Mouse (Mus musculus): ENCODE measurements around the gene Prrx2. TPM values are rescaled to one million over a fixed set of nuclear protein-coding genes. Genes with fewer than 3 reads are reported as not detected.

The Prrx2 gene
- total and polyA plus RNA-seq, 2 experiments from 2014 or later: 4.4 to 5.1 TPM

- Histone ChIP-seq H3K9me3 (ENCODE audit: low read length) (no peaks in the 10 kb centered on the region), H3K4me1 (ENCODE audit: insufficient read depth, low read length) (peaks cover 5% of the 10 kb centered on the region; the same call in 1 of the 2 replicates), H3K27me3 (ENCODE audit: insufficient read depth, low read length) (peaks cover 9% of the 10 kb centered on the region), H3K4me2 (ENCODE audit: low read depth, low read length, poor library complexity, severe bottlenecking) (no peak overlapping the region), H3K27ac (ENCODE audit: low read depth, low read length) (no peak overlapping the region), H3K4me3 (ENCODE audit: low read depth, low read length) (no peak overlapping the region), H3K9ac (replicated peaks; ENCODE audit: low read length, poor library complexity, severe bottlenecking) (no peak overlapping the region), H3K36me3 (ENCODE audit: insufficient read depth, low read length) (no peaks in the 10 kb centered on the region)
- no peak for TF ChIP-seq CTCF (IDR thresholded peaks at IDR 0.05)
- 76% methylated on average over 6 of the region's 6 CpGs for WGBS
- ATAC-seq (ENCODE audit: low FRiP score) (no peak), DNase-seq (ENCODE audit: low spot score) (no peak)
Measured at GRCm38 (mm10) chr2:30850581-30850980, 15.8 kb downstream of the Prrx2 start.

GRCm38 (mm10) chr2:30852771-30853313 is 18.1 kb downstream of the Prrx2 start:
- Histone ChIP-seq H3K36me3 (ENCODE audit: insufficient read depth, low read length) (no peaks in the 10 kb centered on the region), H3K4me2 (ENCODE audit: low read depth, low read length, poor library complexity, severe bottlenecking) (no peak overlapping the region), H3K27me3 (ENCODE audit: insufficient read depth, low read length) (no peaks in the 10 kb centered on the region), H3K27ac (ENCODE audit: low read depth, low read length) (no peak overlapping the region), H3K4me3 (ENCODE audit: low read depth, low read length) (no peak overlapping the region), H3K9me3 (ENCODE audit: low read length) (no peaks in the 10 kb centered on the region), H3K9ac (replicated peaks; ENCODE audit: low read length, poor library complexity, severe bottlenecking) (no peak overlapping the region), H3K4me1 (ENCODE audit: insufficient read depth, low read length) (peaks cover 17% of the 10 kb centered on the region)
- 27% methylated on average over 20 of the region's 20 CpGs for WGBS
- ATAC-seq (ENCODE audit: low FRiP score) (no peak), DNase-seq (ENCODE audit: low spot score) (no peak)
- no peak for TF ChIP-seq CTCF (IDR thresholded peaks at IDR 0.05)

- H3K27ac ChIP-seq (ENCODE audit: low read depth, low read length): no peak overlapping the region
- no peaks in the 10 kb centered on the region for H3K9me3 ChIP-seq (ENCODE audit: low read length)
- H3K9ac ChIP-seq (replicated peaks; ENCODE audit: low read length, poor library complexity, severe bottlenecking): no peak overlapping the region
- H3K36me3 ChIP-seq (ENCODE audit: insufficient read depth, low read length): no peaks in the 10 kb centered on the region
- peaks cover 17% of the 10 kb centered on the region for H3K4me1 ChIP-seq (ENCODE audit: insufficient read depth, low read length)
- WGBS: 35% methylated on average over 6 of the region's 6 CpGs
- TF ChIP-seq CTCF (IDR thresholded peaks at IDR 0.05): no peak
- no peak for ATAC-seq (ENCODE audit: low FRiP score)
- no peaks in the 10 kb centered on the region for H3K27me3 ChIP-seq (ENCODE audit: insufficient read depth, low read length)
- H3K4me2 ChIP-seq (ENCODE audit: low read depth, low read length, poor library complexity, severe bottlenecking): no peak overlapping the region
- DNase-seq (ENCODE audit: low spot score): peak; percentile 59
- H3K4me3 ChIP-seq (ENCODE audit: low read depth, low read length): no peak overlapping the region
Measured at GRCm38 (mm10) chr2:30857076-30857475, 22.3 kb downstream of the Prrx2 start.

- ATAC-seq (ENCODE audit: low FRiP score) (no peak), DNase-seq (ENCODE audit: low spot score) (no peak)
- H3K36me3 ChIP-seq (ENCODE audit: insufficient read depth, low read length): no peaks in the 10 kb centered on the region
- no peak overlapping the region for H3K9ac ChIP-seq (replicated peaks; ENCODE audit: low read length, poor library complexity, severe bottlenecking)
- no peak overlapping the region for H3K4me2 ChIP-seq (ENCODE audit: low read depth, low read length, poor library complexity, severe bottlenecking)
- H3K27ac ChIP-seq (ENCODE audit: low read depth, low read length): no peak overlapping the region
- peaks cover 13% of the 10 kb centered on the region for H3K4me1 ChIP-seq (ENCODE audit: insufficient read depth, low read length)
- no peaks in the 10 kb centered on the region for H3K9me3 ChIP-seq (ENCODE audit: low read length)
- 87% methylated on average over 5 of the region's 5 CpGs for WGBS
- no peaks in the 10 kb centered on the region for H3K27me3 ChIP-seq (ENCODE audit: insufficient read depth, low read length)
- no peak for TF ChIP-seq CTCF (IDR thresholded peaks at IDR 0.05)
- no peak overlapping the region for H3K4me3 ChIP-seq (ENCODE audit: low read depth, low read length)
Measured at GRCm38 (mm10) chr2:30859782-30860181, 25.0 kb downstream of the Prrx2 start.

GRCm38 (mm10) chr2:30862081-30862480 is 27.3 kb downstream of the Prrx2 start:
- Histone ChIP-seq H3K4me2 (ENCODE audit: low read depth, low read length, poor library complexity, severe bottlenecking) (no peak overlapping the region), H3K4me1 (ENCODE audit: insufficient read depth, low read length) (peaks cover 8% of the 10 kb centered on the region), H3K27ac (ENCODE audit: low read depth, low read length) (no peak overlapping the region), H3K4me3 (ENCODE audit: low read depth, low read length) (no peak overlapping the region), H3K36me3 (ENCODE audit: insufficient read depth, low read length) (no peaks in the 10 kb centered on the region), H3K9ac (replicated peaks; ENCODE audit: low read length, poor library complexity, severe bottlenecking) (no peak overlapping the region), H3K9me3 (ENCODE audit: low read length) (no peaks in the 10 kb centered on the region), H3K27me3 (ENCODE audit: insufficient read depth, low read length) (no peaks in the 10 kb centered on the region)
- no peak for TF ChIP-seq CTCF (IDR thresholded peaks at IDR 0.05)
- ATAC-seq (ENCODE audit: low FRiP score): no peak
- WGBS: 71% methylated on average over 4 of the region's 4 CpGs
- no peak for DNase-seq (ENCODE audit: low spot score)

- TF ChIP-seq CTCF (IDR thresholded peaks at IDR 0.05): no peak
- H3K27me3 ChIP-seq (ENCODE audit: insufficient read depth, low read length): no peaks in the 10 kb centered on the region
- 87% methylated on average over 9 of the region's 9 CpGs for WGBS
- no peaks in the 10 kb centered on the region for H3K36me3 ChIP-seq (ENCODE audit: insufficient read depth, low read length)
- H3K4me1 ChIP-seq (ENCODE audit: insufficient read depth, low read length): peaks cover 3% of the 10 kb centered on the region; the same call in 1 of the 2 replicates
- H3K4me2 ChIP-seq (ENCODE audit: low read depth, low read length, poor library complexity, severe bottlenecking): no peak overlapping the region
- DNase-seq (ENCODE audit: low spot score) (no peak), ATAC-seq (ENCODE audit: low FRiP score) (no peak)
- no peaks in the 10 kb centered on the region for H3K9me3 ChIP-seq (ENCODE audit: low read length)
- H3K27ac ChIP-seq (ENCODE audit: low read depth, low read length): no peak overlapping the region
- no peak overlapping the region for H3K9ac ChIP-seq (replicated peaks; ENCODE audit: low read length, poor library complexity, severe bottlenecking)
- H3K4me3 ChIP-seq (ENCODE audit: low read depth, low read length): no peak overlapping the region
Measured at GRCm38 (mm10) chr2:30863574-30863973, 28.8 kb downstream of the Prrx2 start.

Data from midbrain, postnatal 0 days (tissue).